ENCODE assay signal across 9 mouse cellular contexts in genomic region chr3:59870765-59871164, GRCm38 (mm10). TPM values are rescaled to one million over a fixed set of nuclear protein-coding genes. Genes with fewer than 3 reads are reported as not detected.
A peak's percentile ranks its signal among the peaks of the same experiment; 100 is the strongest.
DNase-seq lines count a peak whose midpoint lies in the region; ATAC-seq and TF ChIP-seq lines count a peak whose summit lies in the region.
"Had no signal": no experiment of that assay in that cellular context is flagged by ENCODE, and none has a peak within 500 bp of the region (broad histone marks: within the 10 kb centered on the region; RNA-seq: fewer than 3 reads in every experiment).

No protein-coding gene starts in this region.

- H3K9me3 ChIP-seq in heart, embryonic 12.5 days (replicated peaks), result no peaks in the 10 kb centered on the region
- H3K9me3 ChIP-seq: limb, embryonic 13.5 days had no signal

- no peaks in the 10 kb centered on the region for H3K27me3 ChIP-seq in heart, embryonic 12.5 days (replicated peaks)
- H3K27me3 ChIP-seq: limb, embryonic 13.5 days had no signal

- no peak for ATAC-seq in heart, embryonic 12.5 days (ENCODE audit: insufficient number of reproducible peaks, low FRiP score)

- H3K4me1 ChIP-seq in heart, embryonic 12.5 days (replicated peaks), result no peaks in the 10 kb centered on the region
- H3K4me1 ChIP-seq: limb, embryonic 13.5 days had no signal

- H3K36me3 ChIP-seq in heart, embryonic 12.5 days, result no peaks in the 10 kb centered on the region
- H3K36me3 ChIP-seq: limb, embryonic 13.5 days had no signal

- TF ChIP-seq CTCF in brain, embryonic 14.5 days (IDR thresholded peaks at IDR 0.05; ENCODE audit: borderline replicate concordance, extremely low read depth, insufficient read depth, insufficient read length), result peak; percentile 72; the same call in 1 of the 2 replicates

- H3K4me2 ChIP-seq in heart, embryonic 12.5 days, result no peak overlapping the region
- H3K4me2 ChIP-seq: limb, embryonic 13.5 days had no signal

- H3K27ac ChIP-seq in heart, embryonic 12.5 days (ENCODE audit: poor library complexity, severe bottlenecking), result no peak overlapping the region
- H3K27ac ChIP-seq: limb, embryonic 13.5 days had no signal

- DNase-seq in heart, adult 8-10 months (ENCODE audit: low spot score), result peak; percentile 24
- DNase-seq in CD4-positive, CD25-positive, alpha-beta regulatory T cell, adult 2 months (ENCODE audit: low read depth, low spot score), result peak; percentile 64
- peak; percentile 78 for DNase-seq in brain, embryonic 14.5 days (ENCODE audit: low read depth)
- DNase-seq in forelimb bud, embryonic 11.5 days (ENCODE audit: low read depth, low spot score), result peak; percentile 48
- peak; percentile 14 to 49 for DNase-seq in layer of hippocampus, postnatal 14 days (ENCODE audit: low spot score in 2 of 2)
- DNase-seq in naive thymus-derived CD4-positive, alpha-beta T cell, adult 2 months (ENCODE audit: low read depth), result peak; percentile 59
- DNase-seq in yolk sac, embryonic 10.5 days (ENCODE audit: low spot score), result peak; percentile 8

- H3K4me3 ChIP-seq in heart, embryonic 12.5 days, result no peak overlapping the region
- H3K4me3 ChIP-seq: limb, embryonic 13.5 days had no signal

- 19% methylated on average over 2 of the region's 2 CpGs for WGBS in heart, embryonic 12.5 days

- no peak for TF ChIP-seq POLR2A in brain, embryonic 14.5 days (IDR thresholded peaks at IDR 0.05; ENCODE audit: borderline replicate concordance, extremely low read depth, insufficient read depth, insufficient read length, poor library complexity, severe bottlenecking)

- no peak overlapping the region for H3K9ac ChIP-seq in heart, embryonic 12.5 days
- H3K9ac ChIP-seq: limb, embryonic 13.5 days had no signal

RNA-seq across cellular contexts. Expression of gene Gm8298, which starts 9.9 kb away (rescaled TPM):
- total RNA-seq in heart, adult 8-10 months (2022), result not detected
- polyA plus RNA-seq in heart, embryonic 12.5 days (2016; fragmentation: Nextera tagmentation; extraction: Ambion mirVana), result not detected in 2 replicates
- not detected in 2 replicates for polyA plus RNA-seq in brain, embryonic 14.5 days (2012; rRNA removed)
- not detected for total RNA-seq in layer of hippocampus, postnatal 14 days (2021)
- polyA plus RNA-seq: limb, embryonic 13.5 days had no signal

RNA-seq across cellular contexts. Expression of gene C130079G13Rik, which starts 54.2 kb away (rescaled TPM):
- total RNA-seq in heart, adult 8-10 months (2022), result not detected
- not detected in 2 replicates for polyA plus RNA-seq in heart, embryonic 12.5 days (2016; fragmentation: Nextera tagmentation; extraction: Ambion mirVana)
- not detected in 2 replicates for polyA plus RNA-seq in brain, embryonic 14.5 days (2012; rRNA removed)
- total RNA-seq in layer of hippocampus, postnatal 14 days (2021), result not detected
- polyA plus RNA-seq: limb, embryonic 13.5 days had no signal

Comparison
In these comparisons a context has a peak if more than half of its experiments do, and no peak if none do; other contexts are left out.
1. DNase-seq: peak in every context shown above with its lines; median percentile 78 in brain, embryonic 14.5 days; 64 in CD4-positive, CD25-positive, alpha-beta regulatory T cell, adult 2 months; 59 in naive thymus-derived CD4-positive, alpha-beta T cell, adult 2 months; 48 in forelimb bud, embryonic 11.5 days; 32 in layer of hippocampus, postnatal 14 days; 24 in heart, adult 8-10 months; 8 in yolk sac, embryonic 10.5 days.